Mouse (Mus musculus): ENCODE data around the gene Epha1. TPM values are rescaled to one million over a fixed set of nuclear protein-coding genes. Genes with fewer than 3 reads are reported as not detected.

Epha1 gene
- polyA plus RNA-seq (2016; fragmentation: Nextera tagmentation; extraction: Ambion mirVana): 4.7 and 5.5 TPM in 2 replicates

DNA sequence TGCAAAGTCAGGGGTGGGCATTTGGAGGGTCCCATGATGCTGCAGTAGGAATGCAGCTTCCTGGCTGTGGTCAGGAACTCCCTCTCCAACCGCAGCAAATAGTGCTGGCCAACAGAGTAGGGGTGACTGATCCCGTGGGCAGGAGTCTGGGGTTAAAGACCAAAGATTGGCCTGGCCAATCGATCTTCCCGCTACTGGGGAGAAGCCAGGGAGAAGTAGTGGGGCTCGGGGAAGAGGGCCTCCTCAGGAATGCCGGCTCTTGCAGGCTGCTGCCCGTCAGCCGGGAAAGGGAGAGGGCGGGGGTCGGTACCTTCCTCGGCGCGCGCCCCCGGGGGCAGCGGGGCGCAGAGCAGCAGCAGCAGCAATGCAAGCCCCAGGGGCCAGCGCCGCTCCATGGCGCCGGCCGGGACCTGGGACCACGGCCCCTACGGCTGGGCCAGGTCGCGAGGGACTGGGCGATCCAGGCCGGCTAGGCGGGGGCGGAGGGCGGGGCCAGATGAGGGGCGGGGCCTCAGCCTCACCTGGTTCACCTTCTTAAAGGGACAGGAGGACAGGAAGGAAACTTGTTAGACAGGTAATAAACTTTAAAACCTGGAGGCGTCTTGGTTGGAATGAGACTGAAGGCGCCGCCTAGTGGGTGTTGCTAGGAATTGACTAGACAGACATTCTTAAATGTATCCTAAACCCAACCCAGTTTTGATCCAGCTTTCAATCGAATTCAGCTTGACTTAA, at the start of gene Epha1:
Gene Epha1 (minus strand): TSS at position 453 of the 732 bp plus-strand sequence.
- peak; percentile 58 for ATAC-seq (ENCODE audit: insufficient number of reproducible peaks, low FRiP score)
- H3K27ac ChIP-seq (ENCODE audit: poor library complexity, severe bottlenecking): peak within 1 kb of the TSS; percentile 49; the same call in 1 of the 2 replicates
- 1% methylated on average over 35 of the region's 36 CpGs for WGBS
- H3K27me3 ChIP-seq (replicated peaks): no peaks in the 10 kb centered on the region
- peak within 1 kb of the TSS; percentile 79 for H3K9ac ChIP-seq
- peaks cover 66% of the 10 kb centered on the region for H3K4me1 ChIP-seq (replicated peaks)
- H3K36me3 ChIP-seq: no peaks in the 10 kb centered on the region
- H3K4me3 ChIP-seq: peak within 1 kb of the TSS; percentile 58
- H3K4me2 ChIP-seq: peak within 1 kb of the TSS; percentile 97
- H3K9me3 ChIP-seq (replicated peaks): no peaks in the 10 kb centered on the region

DNA sequence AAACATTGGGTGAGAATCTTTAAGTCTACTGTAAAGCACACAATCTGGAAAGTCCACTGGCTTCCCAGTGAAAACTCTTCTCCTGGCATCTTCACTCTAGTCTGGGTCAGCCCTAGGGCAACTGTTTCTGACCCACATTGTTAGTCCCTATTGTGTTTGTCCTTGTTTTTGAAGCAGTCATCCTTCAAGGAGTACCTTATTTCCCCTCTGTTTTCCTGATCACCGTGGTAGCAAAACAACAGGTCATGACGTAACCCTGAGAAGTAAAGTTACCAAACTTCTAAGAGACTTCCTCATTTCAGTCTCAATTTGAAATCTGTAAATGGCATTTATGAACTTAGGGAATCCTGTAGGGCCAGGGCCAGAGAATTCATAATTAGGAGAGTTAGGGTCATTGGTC, 48.4 kb upstream of the Epha1 start:
- Histone ChIP-seq H3K36me3 (no peaks in the 10 kb centered on the region), H3K27ac (ENCODE audit: poor library complexity, severe bottlenecking) (no peak overlapping the region), H3K4me3 (no peak overlapping the region), H3K9me3 (replicated peaks) (no peaks in the 10 kb centered on the region), H3K4me2 (no peak overlapping the region), H3K4me1 (replicated peaks) (no peaks in the 10 kb centered on the region), H3K27me3 (replicated peaks) (no peaks in the 10 kb centered on the region), H3K9ac (no peak overlapping the region)
- no peak for ATAC-seq (ENCODE audit: insufficient number of reproducible peaks, low FRiP score)
- WGBS: 77% methylated on average over 2 of the region's 2 CpGs

DNA sequence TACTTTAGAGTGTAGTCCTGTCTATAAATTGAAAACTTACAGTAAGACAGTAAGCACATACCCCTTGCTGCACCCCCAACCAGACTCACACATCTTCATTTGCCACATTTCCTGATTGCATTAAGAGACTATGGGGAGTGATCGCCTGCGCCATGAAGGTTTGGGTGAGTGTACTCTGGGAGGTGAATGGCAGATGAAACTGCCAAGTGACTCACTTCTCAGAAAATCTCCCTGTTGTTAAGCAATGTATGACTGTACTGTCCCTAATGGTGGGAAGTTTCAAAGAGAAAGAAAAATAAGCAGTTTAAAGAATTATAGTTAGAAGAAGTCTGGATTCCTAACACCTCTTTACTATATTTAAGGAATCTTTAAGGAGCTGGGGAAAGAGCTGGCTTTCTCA, 46.4 kb upstream of the Epha1 start:
- H3K27ac ChIP-seq (ENCODE audit: poor library complexity, severe bottlenecking): no peak overlapping the region
- no peak overlapping the region for H3K9ac ChIP-seq
- H3K36me3 ChIP-seq: no peaks in the 10 kb centered on the region
- no peak overlapping the region for H3K4me2 ChIP-seq
- H3K27me3 ChIP-seq (replicated peaks): no peaks in the 10 kb centered on the region
- ATAC-seq (ENCODE audit: insufficient number of reproducible peaks, low FRiP score): no peak
- 80% methylated on average over 2 of the region's 2 CpGs for WGBS
- no peak overlapping the region for H3K4me3 ChIP-seq
- H3K9me3 ChIP-seq (replicated peaks): no peaks in the 10 kb centered on the region
- H3K4me1 ChIP-seq (replicated peaks): no peaks in the 10 kb centered on the region

DNA sequence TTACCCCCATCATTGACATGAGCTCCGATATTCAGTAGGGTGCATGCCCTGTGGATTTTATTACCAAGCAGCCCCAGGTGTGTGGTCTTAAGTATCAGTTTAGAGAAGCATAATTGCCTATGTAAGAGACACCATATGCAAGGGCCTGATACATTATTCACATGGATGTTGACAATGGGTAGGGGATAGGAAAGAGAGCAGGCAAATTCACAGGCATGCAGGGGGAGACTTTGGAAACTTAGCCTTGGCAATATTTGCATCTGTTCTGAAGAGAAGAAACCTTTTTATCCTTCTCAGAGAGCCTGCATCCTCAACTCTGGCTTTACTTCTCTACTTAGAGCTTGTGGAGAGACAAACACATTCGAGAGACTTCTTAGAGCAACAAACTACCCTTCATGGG, 32.1 kb upstream of the Epha1 start, which contains the start of gene Tas2r135:
Gene Tas2r135 (plus strand): TSS at position 301 of the 400 bp plus-strand sequence.
- Histone ChIP-seq H3K4me2 (no peak within 1 kb of the TSS), H3K36me3 (no peaks in the 10 kb centered on the region), H3K4me3 (no peak within 1 kb of the TSS), H3K27ac (ENCODE audit: poor library complexity, severe bottlenecking) (no peak within 1 kb of the TSS), H3K4me1 (replicated peaks) (peaks cover 8% of the 10 kb centered on the region), H3K27me3 (replicated peaks) (peaks cover 9% of the 10 kb centered on the region; the same call in 1 of the 2 replicates), H3K9me3 (replicated peaks) (no peaks in the 10 kb centered on the region), H3K9ac (no peak within 1 kb of the TSS)
- WGBS: 72% methylated on average over 2 of the region's 2 CpGs
- no peak for ATAC-seq (ENCODE audit: insufficient number of reproducible peaks, low FRiP score)

DNA sequence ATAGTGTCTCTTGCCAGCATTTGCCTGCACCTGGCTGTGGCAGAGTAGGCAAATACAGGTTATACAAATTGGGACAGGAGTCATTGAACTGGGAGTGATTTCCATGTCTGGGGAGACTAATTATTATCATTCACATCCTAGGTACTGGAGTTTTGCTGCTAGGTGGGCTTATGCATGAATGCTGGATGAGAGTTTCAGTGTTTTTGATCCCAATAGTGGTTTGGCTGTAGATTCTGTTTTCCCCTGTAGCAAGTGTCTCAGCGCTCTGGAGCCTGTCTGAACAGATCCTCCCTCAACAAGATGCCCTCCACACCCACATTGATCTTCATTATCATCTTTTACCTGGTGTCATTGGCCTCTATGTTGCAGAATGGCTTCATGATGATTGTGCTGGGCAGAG, 26.9 kb upstream of the Epha1 start, which contains the start of gene Tas2r143:
Gene Tas2r143 (plus strand): TSS at position 301 of the 400 bp plus-strand sequence.
- H3K27me3 ChIP-seq (replicated peaks): 0 out of 2 replicates have a peak, but pooled peaks cover 3% of the 10 kb centered on the region

DNA sequence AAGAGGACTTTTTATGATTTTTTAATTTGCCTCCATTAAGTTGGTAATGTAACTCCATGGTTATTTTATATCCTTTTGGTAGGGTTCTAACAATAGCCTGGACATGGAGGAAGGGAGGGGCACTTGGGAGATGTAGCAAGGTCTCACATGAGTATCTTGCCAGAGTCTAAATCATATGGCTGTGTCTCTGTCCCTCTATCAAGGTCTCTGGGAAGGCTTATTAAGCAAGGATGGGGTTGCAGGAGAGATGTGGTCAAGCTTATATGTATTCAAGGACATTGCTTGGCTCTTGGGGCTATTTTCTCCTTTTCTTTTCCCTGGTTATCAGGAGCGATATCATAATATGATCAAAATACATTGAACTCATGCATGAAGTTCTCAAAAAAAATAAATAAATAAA, 25.9 kb upstream of the Epha1 start:
- no peaks in the 10 kb centered on the region for H3K9me3 ChIP-seq (replicated peaks)
- no peaks in the 10 kb centered on the region for H3K36me3 ChIP-seq
- H3K27ac ChIP-seq (ENCODE audit: poor library complexity, severe bottlenecking): no peak overlapping the region
- no peak overlapping the region for H3K9ac ChIP-seq
- 0 out of 2 replicates have a peak, but pooled peaks cover 8% of the 10 kb centered on the region for H3K4me1 ChIP-seq (replicated peaks)
- no peak for ATAC-seq (ENCODE audit: insufficient number of reproducible peaks, low FRiP score)
- no peak overlapping the region for H3K4me2 ChIP-seq
- no peak overlapping the region for H3K4me3 ChIP-seq
- 0 out of 2 replicates have a peak, but pooled peaks cover 3% of the 10 kb centered on the region for H3K27me3 ChIP-seq (replicated peaks)
- 100% methylated on average over 1 of the region's 1 CpGs for WGBS

More for the DNA sequence above, 26.9 kb upstream of the Epha1 start, which contains the start of gene Tas2r143:
- no peaks in the 10 kb centered on the region for H3K9me3 ChIP-seq (replicated peaks)
- no peak within 1 kb of the TSS for H3K4me3 ChIP-seq
- ATAC-seq (ENCODE audit: insufficient number of reproducible peaks, low FRiP score): no peak
- no peak within 1 kb of the TSS for H3K27ac ChIP-seq (ENCODE audit: poor library complexity, severe bottlenecking)
- H3K4me2 ChIP-seq: no peak within 1 kb of the TSS
- 90% methylated on average over 1 of the region's 1 CpGs for WGBS
- no peak within 1 kb of the TSS for H3K9ac ChIP-seq
- no peaks in the 10 kb centered on the region for H3K36me3 ChIP-seq
- H3K4me1 ChIP-seq (replicated peaks): 0 out of 2 replicates have a peak, but pooled peaks cover 8% of the 10 kb centered on the region

DNA sequence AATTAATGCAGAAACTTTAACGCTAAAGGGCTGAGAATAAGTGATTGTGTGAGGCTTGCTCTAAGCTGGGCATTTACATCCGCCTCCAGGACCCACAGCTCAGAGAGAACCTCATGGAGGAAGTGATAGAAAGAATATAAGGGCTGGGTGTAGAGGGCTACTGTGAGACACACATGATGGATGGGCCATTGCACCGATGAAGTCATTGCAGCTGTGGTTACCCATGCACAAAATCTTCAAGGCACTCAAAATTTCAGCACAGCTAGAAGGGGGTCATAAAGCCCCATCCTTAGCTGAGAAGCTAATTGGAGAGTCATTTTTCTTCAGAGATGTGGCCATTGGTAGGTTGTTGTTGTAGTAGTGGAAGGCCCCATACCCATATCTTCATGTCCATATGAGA, 25.2 kb upstream of the Epha1 start:
- Histone ChIP-seq H3K9ac (no peak overlapping the region), H3K9me3 (replicated peaks) (no peaks in the 10 kb centered on the region), H3K4me3 (no peak overlapping the region), H3K36me3 (no peaks in the 10 kb centered on the region), H3K27ac (ENCODE audit: poor library complexity, severe bottlenecking) (no peak overlapping the region), H3K4me2 (no peak overlapping the region), H3K27me3 (replicated peaks) (0 out of 2 replicates have a peak, but pooled peaks cover 3% of the 10 kb centered on the region), H3K4me1 (replicated peaks) (0 out of 2 replicates have a peak, but pooled peaks cover 8% of the 10 kb centered on the region)
- 72% methylated on average over 3 of the region's 3 CpGs for WGBS
- no peak for ATAC-seq (ENCODE audit: insufficient number of reproducible peaks, low FRiP score)

DNA sequence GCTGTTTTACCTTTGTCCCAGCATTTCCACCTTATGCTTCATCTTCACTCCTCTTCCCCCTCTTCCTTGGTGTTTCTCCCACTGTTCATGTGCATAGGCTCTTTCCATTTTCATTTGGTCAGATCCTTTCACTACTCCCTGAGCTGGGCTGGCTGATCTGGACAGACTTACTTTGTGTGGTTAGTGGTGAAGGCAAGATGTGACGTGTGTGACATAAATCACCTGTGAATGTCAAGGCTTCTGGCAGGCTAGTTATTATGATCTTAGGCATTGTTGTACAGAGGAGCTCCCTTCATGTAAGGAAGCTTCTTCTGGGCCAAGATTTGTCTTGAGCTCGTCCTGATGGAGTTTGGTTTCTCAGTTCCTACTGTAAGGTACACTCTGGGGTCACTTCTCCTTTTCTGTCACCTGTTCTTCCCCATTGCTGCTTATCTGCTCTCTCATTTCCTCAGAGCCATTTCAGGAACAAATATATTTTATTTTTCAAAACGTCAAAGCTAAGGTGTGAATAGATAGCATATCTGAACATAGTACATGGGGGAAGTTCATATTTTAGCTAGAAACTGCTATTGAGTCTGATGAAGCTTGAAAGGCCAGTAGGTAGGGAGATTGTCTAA, 24.1 kb upstream of the Epha1 start:
- Histone ChIP-seq H3K9me3 (replicated peaks) (no peaks in the 10 kb centered on the region), H3K4me1 (replicated peaks) (peaks cover 9% of the 10 kb centered on the region; the same call in 1 of the 2 replicates), H3K4me3 (no peak overlapping the region), H3K4me2 (no peak overlapping the region), H3K9ac (no peak overlapping the region), H3K27ac (ENCODE audit: poor library complexity, severe bottlenecking) (no peak overlapping the region), H3K36me3 (no peaks in the 10 kb centered on the region), H3K27me3 (replicated peaks) (0 out of 2 replicates have a peak, but pooled peaks cover 3% of the 10 kb centered on the region)
- no peak for ATAC-seq (ENCODE audit: insufficient number of reproducible peaks, low FRiP score)
- 52% methylated on average over 3 of the region's 3 CpGs for WGBS

DNA sequence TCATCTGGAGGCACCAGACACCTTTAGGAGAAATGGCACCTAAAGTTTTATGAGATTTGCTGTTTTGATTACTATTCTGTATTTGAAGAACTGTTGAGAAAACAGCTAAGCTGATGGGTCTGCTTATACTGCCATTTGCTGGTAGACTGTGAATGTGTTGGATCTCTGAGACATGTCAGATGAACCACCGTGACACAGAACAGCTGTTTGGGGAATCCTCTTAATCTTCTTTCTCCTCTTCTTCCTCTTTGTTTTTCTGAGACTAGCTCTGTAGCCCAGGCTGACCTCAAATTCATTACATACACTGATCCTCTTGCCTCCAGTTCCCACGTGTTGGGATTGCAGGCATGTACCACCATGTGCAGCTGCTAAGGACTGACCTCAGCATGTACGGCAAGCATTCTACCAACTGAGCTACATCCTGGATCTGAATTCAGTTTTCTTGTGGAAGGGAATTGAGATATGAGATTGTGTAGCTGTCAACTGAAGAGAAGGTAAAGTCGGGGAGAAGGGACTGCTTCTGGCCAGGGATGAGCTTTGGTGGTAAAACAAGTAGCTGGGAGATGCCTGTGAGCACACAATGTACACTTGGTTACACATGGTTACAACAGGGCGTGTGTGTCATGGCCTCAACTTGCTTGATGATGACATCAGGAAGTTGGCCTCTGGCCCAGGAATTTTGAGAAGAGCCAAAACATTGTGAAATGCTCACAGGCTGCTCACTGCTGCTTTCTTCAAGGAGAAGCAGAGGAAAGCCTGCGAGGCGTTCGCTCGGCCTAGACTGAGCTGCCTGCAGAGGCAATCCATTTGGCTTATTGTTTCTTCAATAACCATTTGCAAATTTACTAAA, 23.1 kb upstream of the Epha1 start:
- Histone ChIP-seq H3K4me2 (no peak overlapping the region), H3K4me3 (no peak overlapping the region), H3K27me3 (replicated peaks) (0 out of 2 replicates have a peak, but pooled peaks cover 3% of the 10 kb centered on the region), H3K36me3 (no peaks in the 10 kb centered on the region), H3K9me3 (replicated peaks) (no peaks in the 10 kb centered on the region), H3K27ac (ENCODE audit: poor library complexity, severe bottlenecking) (no peak overlapping the region), H3K9ac (no peak overlapping the region), H3K4me1 (replicated peaks) (peaks cover 16% of the 10 kb centered on the region; the same call in 1 of the 2 replicates)
- WGBS: 53% methylated on average over 9 of the region's 9 CpGs
- ATAC-seq (ENCODE audit: insufficient number of reproducible peaks, low FRiP score): peak; percentile 67

DNA sequence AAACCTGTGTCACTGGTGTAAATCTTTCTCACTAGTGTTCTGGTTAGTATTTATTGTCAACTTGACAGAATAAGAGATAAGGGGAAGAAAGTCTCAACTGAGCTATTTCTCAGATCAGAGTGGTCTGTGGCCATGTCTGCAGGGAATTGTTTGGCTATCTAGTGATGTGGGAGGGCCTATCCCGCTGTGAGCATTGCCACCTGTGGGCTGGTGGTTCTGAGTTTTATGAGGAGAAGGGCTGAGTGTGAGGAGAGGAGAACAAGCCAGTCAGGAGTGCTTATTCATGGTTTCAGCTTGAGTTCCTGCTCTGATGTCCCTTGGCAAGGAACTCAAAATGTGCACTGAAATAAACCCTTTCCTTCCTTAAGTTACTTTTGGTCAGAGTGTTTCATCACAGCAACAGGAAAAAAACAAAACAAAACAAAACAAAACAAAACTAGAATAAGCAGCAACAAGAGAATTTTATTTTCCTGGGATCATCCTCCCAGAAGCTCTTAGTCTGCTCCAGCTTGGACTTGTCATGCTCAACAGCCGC, 18.8 kb upstream of the Epha1 start:
- no peaks in the 10 kb centered on the region for H3K9me3 ChIP-seq (replicated peaks)
- 26% methylated on average over 2 of the region's 2 CpGs for WGBS
- no peak overlapping the region for H3K4me3 ChIP-seq
- peak; percentile 53; the same call in 1 of the 2 replicates for ATAC-seq (ENCODE audit: insufficient number of reproducible peaks, low FRiP score)
- H3K4me1 ChIP-seq (replicated peaks): peaks cover 21% of the 10 kb centered on the region; the same call in 1 of the 2 replicates
- H3K27ac ChIP-seq (ENCODE audit: poor library complexity, severe bottlenecking): peak overlapping the region; percentile 51; the same call in 1 of the 2 replicates
- no peak overlapping the region for H3K9ac ChIP-seq
- H3K36me3 ChIP-seq: no peaks in the 10 kb centered on the region
- H3K27me3 ChIP-seq (replicated peaks): no peaks in the 10 kb centered on the region
- no peak overlapping the region for H3K4me2 ChIP-seq

Measured in heart, embryonic 12.5 days (tissue).